In the genomic region with DNA sequence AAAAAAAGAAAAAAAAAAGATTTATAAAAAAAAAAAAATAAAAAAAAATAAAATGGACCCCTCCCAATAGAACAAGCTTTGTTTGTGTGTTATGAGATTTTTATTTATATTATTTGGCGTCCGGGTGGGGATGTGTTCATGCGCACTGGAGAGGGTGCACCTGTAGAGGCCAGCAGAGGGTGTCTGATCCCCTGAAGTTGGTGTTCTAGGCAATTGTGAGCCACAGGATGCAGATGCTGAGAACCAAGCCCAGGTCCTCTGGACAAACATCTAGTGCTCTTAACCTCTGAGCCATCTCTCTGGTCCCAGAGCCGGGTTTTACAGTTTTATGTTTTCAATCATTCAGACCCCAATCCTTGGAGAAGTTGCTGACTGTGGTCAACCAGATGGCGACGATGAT, we compare ENCODE assay signal across 30 mouse cellular contexts. TPM values are rescaled to one million over a fixed set of nuclear protein-coding genes. Genes with fewer than 3 reads are reported as not detected.
DNase-seq lines count a peak whose midpoint lies in the region; TF ChIP-seq lines count a peak whose summit lies in the region.
"Had no signal": no experiment of that assay in that cellular context is flagged by ENCODE, and none has a peak within 500 bp of the region (broad histone marks: within the 10 kb centered on the region; RNA-seq: fewer than 3 reads in every experiment).

No protein-coding gene starts in this region.

- TF ChIP-seq CTCF in layer of hippocampus, adult 2 months (conservative IDR thresholded peaks at IDR 0.05) = peak; percentile 18; the same call in 1 of the 2 replicates
- peak; percentile 39 for TF ChIP-seq CTCF in ES-Bruce4 (IDR thresholded peaks at IDR 0.05; ENCODE audit: low read depth, low read length)

- no peaks in the 10 kb centered on the region for H3K9me3 ChIP-seq in ES-Bruce4 (replicated peaks; ENCODE audit: control insufficient read depth, insufficient read depth, low read length, poor library complexity, severe bottlenecking)
- H3K9me3 ChIP-seq: embryonic facial prominence, embryonic 13.5 days; forebrain, embryonic 13.5 days; heart, embryonic 15.5 days; hindbrain, embryonic 13.5 days; limb, embryonic 12.5 days; midbrain, embryonic 15.5 days; neural tube, embryonic 13.5 days; stomach, embryonic 15.5 days had no signal

- no peak for TF ChIP-seq EP300 in ES-Bruce4 (IDR thresholded peaks at IDR 0.05; ENCODE audit: insufficient read depth, low read depth, low read length)

- H3K4me3 ChIP-seq in layer of hippocampus, adult 2 months = no peak overlapping the region
- no peak overlapping the region for H3K4me3 ChIP-seq in ES-Bruce4 (ENCODE audit: low read depth, low read length)
- H3K4me3 ChIP-seq: embryonic facial prominence, embryonic 13.5 days; erythroblast, embryonic 14.5 days; forebrain, embryonic 13.5 days; heart, embryonic 15.5 days; hindbrain, embryonic 13.5 days; limb, embryonic 12.5 days; midbrain, embryonic 15.5 days; myocyte; neural tube, embryonic 13.5 days; stomach, embryonic 15.5 days had no signal

- peaks cover 6% of the 10 kb centered on the region for H3K4me1 ChIP-seq in ES-Bruce4 (ENCODE audit: control insufficient read depth, insufficient read depth, low read length)
- H3K4me1 ChIP-seq: forebrain, embryonic 13.5 days; midbrain, embryonic 15.5 days had no signal

- H3K27me3 ChIP-seq in ES-Bruce4 (ENCODE audit: control insufficient read depth, insufficient read depth, low read length, poor library complexity, severe bottlenecking) = no peaks in the 10 kb centered on the region
- H3K27me3 ChIP-seq: embryonic facial prominence, embryonic 13.5 days; forebrain, embryonic 13.5 days; heart, embryonic 15.5 days; midbrain, embryonic 15.5 days; neural tube, embryonic 13.5 days; stomach, embryonic 15.5 days had no signal

- H3K27ac ChIP-seq in layer of hippocampus, adult 2 months = no peak overlapping the region
- H3K27ac ChIP-seq in ES-Bruce4 (ENCODE audit: insufficient read depth, low read length) = no peak overlapping the region
- H3K27ac ChIP-seq: embryonic facial prominence, embryonic 13.5 days; forebrain, embryonic 13.5 days; hindbrain, embryonic 13.5 days; limb, embryonic 12.5 days; neural tube, embryonic 13.5 days; stomach, embryonic 15.5 days had no signal

- no peaks in the 10 kb centered on the region for H3K36me3 ChIP-seq in ES-Bruce4 (ENCODE audit: control insufficient read depth, insufficient read depth, low read length, poor library complexity, severe bottlenecking)
- H3K36me3 ChIP-seq: embryonic facial prominence, embryonic 13.5 days; heart, embryonic 15.5 days; hindbrain, embryonic 13.5 days; limb, embryonic 12.5 days; midbrain, embryonic 15.5 days; neural tube, embryonic 13.5 days; stomach, embryonic 15.5 days had no signal

- no peak overlapping the region for H3K9ac ChIP-seq in ES-Bruce4 (ENCODE audit: low read depth, poor library complexity, severe bottlenecking)
- H3K9ac ChIP-seq: embryonic facial prominence, embryonic 13.5 days; forebrain, embryonic 13.5 days; heart, embryonic 15.5 days; limb, embryonic 12.5 days; lung, embryonic 14.5 days; midbrain, embryonic 15.5 days; stomach, embryonic 15.5 days had no signal

- DNase-seq in layer of hippocampus, adult 2 months (ENCODE audit: low spot score in 2 of 2) = no peak
- no peak for DNase-seq in layer of hippocampus, adult 8-10 months (ENCODE audit: low spot score in 2 of 2)
- peak; percentile 53 for DNase-seq in R1 (ENCODE audit: low read depth, low spot score)
- no peak for DNase-seq in urinary bladder, adult 2 months (ENCODE audit: low spot score)
- DNase-seq in spleen, postnatal 4 days (ENCODE audit: low spot score in 2 of 2) = no peak
- DNase-seq in left cerebral cortex, adult 8-10 months (ENCODE audit: low spot score in 2 of 2) = no peak
- DNase-seq: adrenal gland, adult 8-10 months; cerebellum, adult 2 months; cerebellum, postnatal 25 days; gastrocnemius, postnatal 36 days; heart, postnatal 36 days; kidney, adult 2 months; kidney, postnatal 14 days; layer of hippocampus, postnatal 36 days; lung, embryonic 14.5 days; lung, postnatal 36 days; right cerebral cortex, postnatal 25 days; thymus, adult 18-20 months had no signal

- no peak for TF ChIP-seq POLR2A in ES-Bruce4 (IDR thresholded peaks at IDR 0.05; ENCODE audit: insufficient read depth, low read length)

RNA-seq across cellular contexts. Expression of a gene that starts 3.6 kb away (rescaled TPM):
- 10 to 100 TPM; 11.0 to 15.9 TPM for total RNA-seq in layer of hippocampus, adult 2 months (2021)
- total RNA-seq in layer of hippocampus, adult 8-10 months (2022) = 10 to 100 TPM; 10.3 to 13.5 (median 11.3) TPM
- 4.6 and 7.0 TPM in 2 replicates for polyA plus RNA-seq in ES-Bruce4 (2011; ENCODE audit: insufficient read depth, insufficient read length, low read depth, missing spikeins)
- polyA plus RNA-seq in urinary bladder, adult 2 months (2012; rRNA removed) = 3.2 and 5.5 TPM in 2 replicates
- 10 to 100 TPM in 1 of 4 experiments, 1 to 10 TPM in 3; 9.4 to 13.0 (median 9.6) TPM for total RNA-seq in left cerebral cortex, adult 8-10 months (2022)

RNA-seq across cellular contexts. Expression of a gene that starts 29.2 kb away (rescaled TPM):
- total RNA-seq in layer of hippocampus, adult 2 months (2021) = 1 to 10 TPM; 2.4 to 2.5 TPM
- total RNA-seq in layer of hippocampus, adult 8-10 months (2022) = 1 to 10 TPM in 3 of 4 experiments, under 1 TPM in 1; 0.61 to 9.8 (median 5.5) TPM
- polyA plus RNA-seq in ES-Bruce4 (2011; ENCODE audit: insufficient read depth, insufficient read length, low read depth, missing spikeins) = 3.9 and 4.2 TPM in 2 replicates
- polyA plus RNA-seq in urinary bladder, adult 2 months (2012; rRNA removed) = 9.5 and 12.6 TPM in 2 replicates
- total RNA-seq in left cerebral cortex, adult 8-10 months (2022) = 1 to 10 TPM; 2.1 to 4.2 (median 3.4) TPM

RNA-seq across cellular contexts. Expression of a gene that starts 30.6 kb away (rescaled TPM):
- total RNA-seq in layer of hippocampus, adult 2 months (2021) = 10 to 100 TPM; 66.9 to 69.5 TPM
- 10 to 100 TPM; 54.3 to 76.6 (median 66.8) TPM for total RNA-seq in layer of hippocampus, adult 8-10 months (2022)
- 66.1 and 73.0 TPM in 2 replicates for polyA plus RNA-seq in ES-Bruce4 (2011; ENCODE audit: insufficient read depth, insufficient read length, low read depth, missing spikeins)
- 55.2 and 58.1 TPM in 2 replicates for polyA plus RNA-seq in urinary bladder, adult 2 months (2012; rRNA removed)
- total RNA-seq in left cerebral cortex, adult 8-10 months (2022) = 10 to 100 TPM; 59.5 to 66.5 (median 62.6) TPM

RNA-seq across cellular contexts. Expression of a gene that starts 37.2 kb away (rescaled TPM):
- total RNA-seq in layer of hippocampus, adult 2 months (2021) = under 1 TPM; 0.79 to 0.83 TPM
- total RNA-seq in layer of hippocampus, adult 8-10 months (2022) = 1 to 10 TPM in 1 of 4 experiments, under 1 TPM in 3; 0.51 to 1.5 (median 0.88) TPM
- 1.4 and 2.5 TPM in 2 replicates for polyA plus RNA-seq in ES-Bruce4 (2011; ENCODE audit: insufficient read depth, insufficient read length, low read depth, missing spikeins)
- polyA plus RNA-seq in urinary bladder, adult 2 months (2012; rRNA removed) = 5.1 and 6.1 TPM in 2 replicates
- total RNA-seq in left cerebral cortex, adult 8-10 months (2022) = under 1 TPM; 0.39 to 0.83 (median 0.54) TPM
- total RNA-seq: gastrocnemius, adult 18-20 months had no signal

RNA-seq across cellular contexts. Expression of a gene that starts 43.1 kb away (rescaled TPM):
- total RNA-seq in layer of hippocampus, adult 2 months (2021) = 10 to 100 TPM; 72.1 to 80.3 TPM
- 10 to 100 TPM; 74.7 to 84.0 (median 76.3) TPM for total RNA-seq in layer of hippocampus, adult 8-10 months (2022)
- 74.3 and 75.9 TPM in 2 replicates for polyA plus RNA-seq in ES-Bruce4 (2011; ENCODE audit: insufficient read depth, insufficient read length, low read depth, missing spikeins)
- polyA plus RNA-seq in urinary bladder, adult 2 months (2012; rRNA removed) = 82.7 and 91.4 TPM in 2 replicates
- total RNA-seq in left cerebral cortex, adult 8-10 months (2022) = 10 to 100 TPM; 73.3 to 77.6 (median 76.0) TPM
